Mouse (Mus musculus) forebrain, postnatal 0 days (tissue): ENCODE results near the gene Skint7. TPM values are rescaled to one million over a fixed set of nuclear protein-coding genes. Genes with fewer than 3 reads are reported as not detected.
"Not testable (repeated sequence)": the region's sequence is repeated elsewhere in the genome, so short reads cannot be mapped to it uniquely, and the experiment has no call there.

Experiments
- ATAC-seq: fragments of 200-750 bp; cut with Nextera tagmentation; 2 replicates; pipeline ENCODE4 v1.8.0; 2017; ENCODE audit warnings: mild to moderate bottlenecking, moderate library complexity
- DNase-seq: peaks from one replicate; pipeline ENCODE4 v3.0.0-alpha.2; 2015
- H3K27ac ChIP-seq: fragments of 300-500 bp; sonication (generic); 2 replicates; pipeline ENCODE4 v1.5.1; 2014; ENCODE audit warnings: low read depth, mild to moderate bottlenecking, antibody characterized with exemption, low read length, moderate library complexity, mixed read lengths
- H3K27me3 ChIP-seq: fragments of 300-500 bp; sonication (generic); 2 replicates; pipeline ENCODE4 v1.6.1; 2014; ENCODE audit warnings: mild to moderate bottlenecking, low read length, mixed read lengths; ENCODE audit not compliant: insufficient read depth
- H3K36me3 ChIP-seq: fragments of 300-500 bp; sonication (generic); 2 replicates; pipeline ENCODE4 v1.6.1; 2014; ENCODE audit warnings: mild to moderate bottlenecking, moderate library complexity; ENCODE audit not compliant: insufficient read depth
- H3K4me1 ChIP-seq: fragments of 300-500 bp; sonication (generic); 2 replicates; pipeline ENCODE4 v1.6.1; 2014; ENCODE audit warnings: antibody characterized with exemption; ENCODE audit not compliant: insufficient read depth
- H3K4me2 ChIP-seq: fragments of 300-500 bp; sonication (generic); 2 replicates; pipeline ENCODE4 v1.6.1; 2014; ENCODE audit warnings: low read depth, mild to moderate bottlenecking, moderate library complexity
- H3K4me3 ChIP-seq: fragments of 300-500 bp; sonication (generic); 2 replicates; pipeline ENCODE4 v1.5.1; 2014; ENCODE audit warnings: low read depth, low read length, mixed read lengths
- H3K9ac ChIP-seq: fragments of 300-500 bp; sonication (generic); 2 replicates; pipeline ENCODE4 v1.6.1; 2014; ENCODE audit warnings: mild to moderate bottlenecking
- H3K9me3 ChIP-seq: fragments of 300-500 bp; sonication (generic); 2 replicates; pipeline ENCODE4 v1.6.1; 2016; ENCODE audit warnings: low read length
- CTCF ChIP-seq: sonication (generic); IDR thresholded peaks from 2 replicates; pipeline ENCODE4 v1.5.1; 2016; ENCODE audit warnings: antibody characterized with exemption, control low read depth, low read depth
- WGBS: fragments of 180-500 bp; shearing (Covaris S2); extraction: QIAGEN DNeasy Blood & Tissue Kit; methylation state at CpG from one replicate; pipeline ENCODE4 v1.1.7; 2014; 5-methylcytosine and 5-hydroxymethylcytosine counted together
- polyA plus RNA-seq: library from polyadenylated mRNA; unstranded; fragments of >200 nt; fragmentation: Nextera tagmentation; extraction: Ambion mirVana; gene quantifications from 2 replicates; pipeline ENCODE4 v1.2.1, GENCODE M21; 2015
- total RNA-seq: library from RNA; depleted of rRNA; stranded (reverse); fragments of >200 nt; gene quantifications from 2 replicates; pipeline ENCODE4 v1.2.3, GENCODE M21; 2014; rRNA removed

Skint7 gene
- total RNA-seq (not detected in 2 replicates), polyA plus RNA-seq (not detected in 2 replicates)

GRCm38 (mm10) chr4:111972623-111973022 lies at the start of gene Skint7:
Gene Skint7, plus strand, starts transcription at chr4:111972923.
- Histone ChIP-seq H3K4me3 (no peak within 1 kb of the TSS), H3K4me1 (no peaks in the 10 kb centered on the region), H3K27ac (no peak within 1 kb of the TSS), H3K9me3 (no peaks in the 10 kb centered on the region), H3K27me3 (no peaks in the 10 kb centered on the region), H3K4me2 (no peak within 1 kb of the TSS), H3K9ac (no peak within 1 kb of the TSS), H3K36me3 (no peaks in the 10 kb centered on the region)
- DNase-seq = no peak
- 95% methylated on average over 1 of the region's 1 CpGs for WGBS
- no peak for TF ChIP-seq CTCF
- no peak for ATAC-seq

- Histone ChIP-seq H3K27ac (no peak overlapping the region), H3K4me3 (no peak overlapping the region), H3K36me3 (no peaks in the 10 kb centered on the region), H3K9me3 (no peaks in the 10 kb centered on the region), H3K9ac (no peak overlapping the region), H3K4me2 (no peak overlapping the region), H3K4me1 (no peaks in the 10 kb centered on the region), H3K27me3 (no peaks in the 10 kb centered on the region)
- peak; percentile 31; the same call in 1 of the 2 replicates for TF ChIP-seq CTCF
- ATAC-seq (no peak), DNase-seq (peak; percentile 0)
- WGBS = 25% methylated on average over 1 of the region's 1 CpGs
Observed at GRCm38 (mm10) chr4:111961309-111961708, 11.4 kb upstream of the Skint7 start.

- H3K36me3 ChIP-seq, ATAC-seq: not testable (repeated sequence)
- WGBS = 76% methylated on average over 1 of the region's 1 CpGs
Observed at GRCm38 (mm10) chr4:111963241-111963640, 9.5 kb upstream of the Skint7 start.

GRCm38 (mm10) chr4:111963669-111964068 lies 9.1 kb upstream of the Skint7 start:
- no peak for TF ChIP-seq CTCF
- Histone ChIP-seq H3K36me3 (no peaks in the 10 kb centered on the region), H3K4me1 (no peaks in the 10 kb centered on the region), H3K9ac (no peak overlapping the region), H3K4me3 (no peak overlapping the region), H3K9me3 (no peaks in the 10 kb centered on the region), H3K27me3 (no peaks in the 10 kb centered on the region), H3K27ac (no peak overlapping the region), H3K4me2 (no peak overlapping the region)
- ATAC-seq (no peak), DNase-seq (no peak)
- 77% methylated on average over 3 of the region's 3 CpGs for WGBS

More at GRCm38 (mm10) chr4:111963241-111963640, 9.5 kb upstream of the Skint7 start:
- not testable (repeated sequence) for DNase-seq, H3K4me3 ChIP-seq, H3K4me1 ChIP-seq, H3K9ac ChIP-seq, H3K27me3 ChIP-seq, H3K4me2 ChIP-seq, H3K9me3 ChIP-seq, H3K27ac ChIP-seq

- no peak for ATAC-seq
- H3K4me3 ChIP-seq = no peak within 1 kb of the TSS
- H3K9ac ChIP-seq = no peak within 1 kb of the TSS
Observed at GRCm38 (mm10) chr4:112005969-112006368, 33.2 kb downstream of the Skint7 start, which contains the start of gene Skint1. Gene Skint1, plus strand, starts transcription at chr4:112006269.

More at GRCm38 (mm10) chr4:112005969-112006368, 33.2 kb downstream of the Skint7 start, which contains the start of gene Skint1:
- TF ChIP-seq CTCF = no peak
- Histone ChIP-seq H3K4me2 (no peak within 1 kb of the TSS), H3K4me1 (no peaks in the 10 kb centered on the region), H3K36me3 (no peaks in the 10 kb centered on the region), H3K27ac (no peak within 1 kb of the TSS), H3K27me3 (no peaks in the 10 kb centered on the region), H3K9me3 (no peaks in the 10 kb centered on the region)
- no peak for DNase-seq

Other genes with a start within 250 kb of the Skint7 start
- gene Slc5a9, start 70.0 kb upstream of the Skint7 start, total RNA-seq = not detected in 2 replicates
- 0.07 TPM in 1 of 2 replicates, not detected in the other for gene Slc5a9, start 70.0 kb upstream of the Skint7 start, polyA plus RNA-seq
- not detected in 2 replicates for gene Skint8, start 53.5 kb upstream of the Skint7 start, total RNA-seq
- not detected in 2 replicates for gene Skint8, start 53.5 kb upstream of the Skint7 start, polyA plus RNA-seq
- not detected in 2 replicates for gene Skint1, start 33.3 kb downstream of the Skint7 start, total RNA-seq
- gene Skint1, start 33.3 kb downstream of the Skint7 start, polyA plus RNA-seq = not detected in 2 replicates
- 0.05 TPM in 1 of 2 replicates, not detected in the other for gene Skint4, start 99.1 kb downstream of the Skint7 start, total RNA-seq
- not detected in 2 replicates for gene Skint4, start 99.1 kb downstream of the Skint7 start, polyA plus RNA-seq